Mouse (Mus musculus): ENCODE results near the gene Hoxd12.

- no peak for TF ChIP-seq CTCF (IDR thresholded peaks at IDR 0.05; ENCODE audit: control insufficient read depth, insufficient read depth, insufficient read length)
- no peak for TF ChIP-seq MAX (IDR thresholded peaks at IDR 0.05)
- TF ChIP-seq MYOD1 (IDR thresholded peaks at IDR 0.05; ENCODE audit: control insufficient read depth, insufficient read length, low read depth): no peak
- no peak for TF ChIP-seq USF1 (IDR thresholded peaks at IDR 0.05; ENCODE audit: low read depth)
- TF ChIP-seq FOSL1 (IDR thresholded peaks at IDR 0.05; ENCODE audit: insufficient read depth, low read length, poor library complexity, severe bottlenecking): no peak
These were observed 11.4 kb upstream of the Hoxd12 start for GRCm38 (mm10) chr2:74663291-74663925.
